Mouse (Mus musculus): ENCODE results near the gene Cmtm8.

- TF ChIP-seq CTCF (IDR thresholded peaks at IDR 0.05; ENCODE audit: low read depth, low read length) (no peak), POLR2A (IDR thresholded peaks at IDR 0.05; ENCODE audit: insufficient read depth, low read length) (no peak)
Measured at GRCm38 (mm10) chr9:114829669-114830068, 14.3 kb downstream of the Cmtm8 start.
